Comparison of ENCODE assay signal across 12 mouse cellular contexts in genomic region chr13:73886066-73886465, GRCm38 (mm10). TPM values are rescaled to one million over a fixed set of nuclear protein-coding genes. Genes with fewer than 3 reads are reported as not detected.
A peak's percentile ranks its signal among the peaks of the same experiment; 100 is the strongest.
DNase-seq lines count a peak whose midpoint lies in the region; ATAC-seq and TF ChIP-seq lines count a peak whose summit lies in the region.
"Had no signal": no experiment of that assay in that cellular context is flagged by ENCODE, and none has a peak within 500 bp of the region (broad histone marks: within the 10 kb centered on the region; RNA-seq: fewer than 3 reads in every experiment).

No protein-coding gene starts in this region.

- 49% methylated on average over 4 of the region's 4 CpGs for WGBS in embryonic facial prominence, embryonic 14.5 days
- 86% methylated on average over 4 of the region's 4 CpGs for WGBS in midbrain, embryonic 15.5 days

- no peaks in the 10 kb centered on the region for H3K9me3 ChIP-seq in embryonic facial prominence, embryonic 14.5 days (ENCODE audit: control insufficient read depth, low read length)
- no peaks in the 10 kb centered on the region for H3K9me3 ChIP-seq in midbrain, embryonic 15.5 days
- H3K9me3 ChIP-seq: lung, embryonic 15.5 days had no signal

- H3K9ac ChIP-seq in embryonic facial prominence, embryonic 14.5 days (ENCODE audit: low read depth, low read length) = no peak overlapping the region
- no peak overlapping the region for H3K9ac ChIP-seq in midbrain, embryonic 15.5 days
- H3K9ac ChIP-seq: lung, embryonic 15.5 days had no signal

- peak overlapping the region; percentile 7; the same call in 1 of the 2 replicates for H3K27ac ChIP-seq in embryonic facial prominence, embryonic 14.5 days (replicated peaks; ENCODE audit: low read depth, low read length)
- no peak overlapping the region for H3K27ac ChIP-seq in layer of hippocampus, adult 2 months
- H3K27ac ChIP-seq in midbrain, embryonic 15.5 days = no peak overlapping the region
- H3K27ac ChIP-seq: lung, embryonic 15.5 days; stomach, postnatal 0 days had no signal

- H3K4me2 ChIP-seq in embryonic facial prominence, embryonic 14.5 days (ENCODE audit: low read depth, low read length) = no peak overlapping the region
- H3K4me2 ChIP-seq in midbrain, embryonic 15.5 days = no peak overlapping the region
- H3K4me2 ChIP-seq: lung, embryonic 15.5 days had no signal

- DNase-seq in adrenal gland, postnatal 14 days = peak; percentile 45
- no peak for DNase-seq in adrenal gland, adult 8-10 months
- peak; percentile 18 to 19 for DNase-seq in kidney, adult 8-10 months
- no peak for DNase-seq in kidney, postnatal 4 days
- peak; percentile 47 for DNase-seq in 3T3-L1 (ENCODE audit: low read depth, low spot score)
- DNase-seq in embryonic facial prominence, embryonic 14.5 days (ENCODE audit: low spot score) = no peak
- no peak for DNase-seq in layer of hippocampus, adult 2 months (ENCODE audit: low spot score in 2 of 2)
- DNase-seq: B cell, adult 2 months; cerebellum, adult 2 months had no signal

- H3K4me3 ChIP-seq in embryonic facial prominence, embryonic 14.5 days (ENCODE audit: low read depth, low read length) = no peak overlapping the region
- H3K4me3 ChIP-seq in layer of hippocampus, adult 2 months = no peak overlapping the region
- H3K4me3 ChIP-seq in midbrain, embryonic 15.5 days = no peak overlapping the region
- H3K4me3 ChIP-seq: lung, embryonic 15.5 days had no signal

- no peaks in the 10 kb centered on the region for H3K27me3 ChIP-seq in embryonic facial prominence, embryonic 14.5 days (replicated peaks; ENCODE audit: control insufficient read depth, insufficient read depth, low read length)
- H3K27me3 ChIP-seq in midbrain, embryonic 15.5 days (replicated peaks) = no peaks in the 10 kb centered on the region
- H3K27me3 ChIP-seq: lung, embryonic 15.5 days had no signal

- H3K4me1 ChIP-seq in embryonic facial prominence, embryonic 14.5 days (ENCODE audit: control insufficient read depth, insufficient read depth, low read length) = peaks cover 15% of the 10 kb centered on the region
- H3K4me1 ChIP-seq in midbrain, embryonic 15.5 days = no peaks in the 10 kb centered on the region

- no peak for TF ChIP-seq CTCF in layer of hippocampus, adult 2 months (conservative IDR thresholded peaks at IDR 0.05)

- no peaks in the 10 kb centered on the region for H3K36me3 ChIP-seq in embryonic facial prominence, embryonic 14.5 days (ENCODE audit: control insufficient read depth, insufficient read depth, low read length)
- no peaks in the 10 kb centered on the region for H3K36me3 ChIP-seq in midbrain, embryonic 15.5 days (replicated peaks)
- H3K36me3 ChIP-seq: lung, embryonic 15.5 days had no signal

- ATAC-seq in embryonic facial prominence, embryonic 14.5 days (ENCODE audit: low read depth) = no peak
- ATAC-seq in midbrain, embryonic 15.5 days (replicated peaks) = no peak

RNA-seq across cellular contexts. Expression of gene Nkd2, which starts 38.6 kb away (rescaled TPM):
- 1.9 and 2.7 TPM in 2 replicates for total RNA-seq in adrenal gland, postnatal 14 days (2021)
- total RNA-seq in adrenal gland, adult 8-10 months (2022) = 1 to 10 TPM; 2.5 to 3.7 (median 2.7) TPM
- polyA plus RNA-seq in embryonic facial prominence, embryonic 14.5 days (2014; fragmentation: Nextera tagmentation; extraction: Ambion mirVana) = 18.6 and 20.1 TPM in 2 replicates
- total RNA-seq in layer of hippocampus, adult 2 months (2021) = 1 to 10 TPM; 6.2 to 8.9 TPM
- polyA plus RNA-seq in midbrain, embryonic 15.5 days (2015; fragmentation: Nextera tagmentation; extraction: Ambion mirVana) = 16.7 and 16.9 TPM in 2 replicates

RNA-seq across cellular contexts. Expression of gene Trip13, which starts 51.5 kb away (rescaled TPM):
- total RNA-seq in adrenal gland, postnatal 14 days (2021) = 2.6 and 4.6 TPM in 2 replicates
- 1 to 10 TPM in 3 of 4 experiments, under 1 TPM in 1; 0.87 to 1.6 (median 1.2) TPM for total RNA-seq in adrenal gland, adult 8-10 months (2022)
- 31.1 and 35.9 TPM in 2 replicates for polyA plus RNA-seq in embryonic facial prominence, embryonic 14.5 days (2014; fragmentation: Nextera tagmentation; extraction: Ambion mirVana)
- under 1 TPM; 0.49 to 0.76 TPM for total RNA-seq in layer of hippocampus, adult 2 months (2021)
- polyA plus RNA-seq in midbrain, embryonic 15.5 days (2015; fragmentation: Nextera tagmentation; extraction: Ambion mirVana) = 11.6 and 13.0 TPM in 2 replicates

RNA-seq across cellular contexts. Expression of gene Brd9, which starts 51.5 kb away (rescaled TPM):
- total RNA-seq in adrenal gland, postnatal 14 days (2021) = 28.5 and 31.8 TPM in 2 replicates
- 10 to 100 TPM; 29.7 to 53.5 (median 41.0) TPM for total RNA-seq in adrenal gland, adult 8-10 months (2022)
- 45.0 and 46.4 TPM in 2 replicates for polyA plus RNA-seq in embryonic facial prominence, embryonic 14.5 days (2014; fragmentation: Nextera tagmentation; extraction: Ambion mirVana)
- 100 to 1,000 TPM; 114 to 139 TPM for total RNA-seq in layer of hippocampus, adult 2 months (2021)
- 97.4 and 104 TPM in 2 replicates for polyA plus RNA-seq in midbrain, embryonic 15.5 days (2015; fragmentation: Nextera tagmentation; extraction: Ambion mirVana)

Comparison
In these comparisons a context has a peak if more than half of its experiments do, and no peak if none do; other contexts are left out.
1. DNase-seq: peak in adrenal gland, postnatal 14 days (single experiment), kidney, adult 8-10 months (2 of 2) and 3T3-L1 (single experiment); none in adrenal gland, adult 8-10 months (single experiment), kidney, postnatal 4 days (0 of 2), embryonic facial prominence, embryonic 14.5 days (single experiment) and layer of hippocampus, adult 2 months (0 of 2).